Mouse (Mus musculus) embryonic facial prominence, embryonic 11.5 days (tissue): ENCODE measurements around the gene Eif6. TPM values are rescaled to one million over a fixed set of nuclear protein-coding genes. Genes with fewer than 3 reads are reported as not detected.

Source experiments
- ATAC-seq: fragments of 200-750 bp; cut with Nextera tagmentation; replicated peaks from 2 replicates; pipeline ENCODE4 v1.8.0; 2017; ENCODE audit warnings: low read depth; ENCODE audit not compliant: insufficient number of reproducible peaks, low FRiP score, low TSS enrichment
- DNase-seq: peaks from one replicate; pipeline ENCODE4 v3.0.0-alpha.2; 2015; ENCODE audit warnings: low spot score
- H3K27ac ChIP-seq: fragments of 300-500 bp; sonication (generic); replicated peaks from 2 replicates; pipeline ENCODE4 v1.5.1; 2014; ENCODE audit warnings: mild to moderate bottlenecking, low read depth, low read length, control low read depth
- H3K27me3 ChIP-seq: fragments of 300-500 bp; sonication (generic); 2 replicates; pipeline ENCODE4 v1.6.1; 2014; ENCODE audit warnings: mild to moderate bottlenecking, low read length, moderate library complexity, mixed read lengths; ENCODE audit not compliant: control insufficient read depth, insufficient read depth
- H3K36me3 ChIP-seq: fragments of 300-500 bp; sonication (generic); replicated peaks from 2 replicates; pipeline ENCODE4 v1.6.1; 2014; ENCODE audit warnings: low read depth, mild to moderate bottlenecking, low read length, moderate library complexity, mixed read lengths; ENCODE audit not compliant: control insufficient read depth, insufficient read depth
- H3K4me1 ChIP-seq: fragments of 300-500 bp; sonication (generic); 2 replicates; pipeline ENCODE4 v1.6.1; 2014; ENCODE audit warnings: low read length, mixed read lengths; ENCODE audit not compliant: control insufficient read depth, insufficient read depth
- H3K4me2 ChIP-seq: fragments of 300-500 bp; sonication (generic); 2 replicates; pipeline ENCODE4 v1.6.1; 2014; ENCODE audit warnings: low read depth, mild to moderate bottlenecking, control low read depth, low read length, moderate library complexity
- H3K4me3 ChIP-seq: fragments of 300-500 bp; sonication (generic); 2 replicates; pipeline ENCODE4 v1.5.1; 2014; ENCODE audit warnings: low read depth, low read length, control low read depth
- H3K9ac ChIP-seq: fragments of 300-500 bp; sonication (generic); replicated peaks from 2 replicates; pipeline ENCODE4 v1.6.1; 2014; ENCODE audit warnings: mild to moderate bottlenecking, control low read depth, low read length
- H3K9me3 ChIP-seq: fragments of 300-500 bp; sonication (generic); replicated peaks from 2 replicates; pipeline ENCODE4 v1.6.1; 2016; ENCODE audit warnings: mild to moderate bottlenecking, low read length, inconsistent platforms, mixed read lengths; ENCODE audit not compliant: control insufficient read depth
- whole genome bisulfite sequencing: fragments of 180-500 bp; shearing (Covaris S2); extraction: QIAGEN DNeasy Blood & Tissue Kit; methylation state at CpG from one replicate; pipeline ENCODE4 v1.1.7; 2014; 5-methylcytosine and 5-hydroxymethylcytosine counted together
- polyA plus RNA-seq: library from polyadenylated mRNA; unstranded; fragments of >200 nt; fragmentation: Nextera tagmentation; extraction: Ambion mirVana; gene quantifications from 2 replicates; pipeline ENCODE4 v1.2.1, GENCODE M21; 2014

Eif6 gene
- polyA plus RNA-seq, 1 experiment from 2014 or later = 198 TPM

GRCm38 (mm10) chr2:155820779-155821178 is 5.9 kb downstream of the Eif6 start:
- Histone ChIP-seq H3K4me1 (no peaks in the 10 kb centered on the region; the same call in 1 of the 2 replicates), H3K9ac (no peak overlapping the region), H3K27ac (no peak overlapping the region), H3K36me3 (peaks cover 3% of the 10 kb centered on the region), H3K4me2 (no peak overlapping the region), H3K9me3 (no peaks in the 10 kb centered on the region), H3K4me3 (no peak overlapping the region), H3K27me3 (no peaks in the 10 kb centered on the region)
- no peak for ATAC-seq
- DNase-seq = no peak
- 90% methylated on average over 5 of the region's 5 CpGs for WGBS

GRCm38 (mm10) chr2:155819449-155820251 is 7.1 kb downstream of the Eif6 start:
- H3K27ac ChIP-seq = no peak overlapping the region; the same call in 1 of the 2 replicates
- peaks cover 3% of the 10 kb centered on the region for H3K36me3 ChIP-seq
- no peak for ATAC-seq

GRCm38 (mm10) chr2:155819392-155819448 is 7.5 kb downstream of the Eif6 start, which contains the start of gene BC029722:
Gene BC029722, minus strand, starts transcription at chr2:155819426.
- peak within 1 kb of the TSS; percentile 10; the same call in 1 of the 2 replicates for H3K27ac ChIP-seq
- DNase-seq (no peak), ATAC-seq (no peak)
- H3K9ac ChIP-seq = peak within 1 kb of the TSS; percentile 75
- peaks cover 3% of the 10 kb centered on the region for H3K36me3 ChIP-seq
- peak within 1 kb of the TSS; percentile 54 for H3K4me3 ChIP-seq
- H3K4me1 ChIP-seq = no peaks in the 10 kb centered on the region
- H3K4me2 ChIP-seq = peak within 1 kb of the TSS; percentile 86
- H3K27me3 ChIP-seq = no peaks in the 10 kb centered on the region
- H3K9me3 ChIP-seq = no peaks in the 10 kb centered on the region

More at GRCm38 (mm10) chr2:155819449-155820251, 7.1 kb downstream of the Eif6 start:
- Histone ChIP-seq H3K27me3 (no peaks in the 10 kb centered on the region), H3K4me1 (no peaks in the 10 kb centered on the region), H3K9me3 (no peaks in the 10 kb centered on the region), H3K4me3 (no peak overlapping the region), H3K4me2 (peak overlapping the region; percentile 86), H3K9ac (no peak overlapping the region)
- 69% methylated on average over 6 of the region's 6 CpGs for WGBS
- no peak for DNase-seq

GRCm38 (mm10) chr2:155818596-155819391 is 7.9 kb downstream of the Eif6 start:
- Histone ChIP-seq H3K27ac (peak overlapping the region; percentile 10; the same call in 1 of the 2 replicates), H3K4me2 (peak overlapping the region; percentile 86), H3K36me3 (peaks cover 3% of the 10 kb centered on the region), H3K4me1 (no peaks in the 10 kb centered on the region), H3K9me3 (no peaks in the 10 kb centered on the region), H3K4me3 (peak overlapping the region; percentile 54), H3K9ac (peak overlapping the region; percentile 75), H3K27me3 (no peaks in the 10 kb centered on the region)
- DNase-seq = peak; percentile 93
- peak; percentile 87 for ATAC-seq
- 2% methylated on average over 37 of the region's 37 CpGs for WGBS

GRCm38 (mm10) chr2:155817301-155818245 is 9.2 kb downstream of the Eif6 start:
- DNase-seq = no peak
- Histone ChIP-seq H3K9me3 (no peaks in the 10 kb centered on the region), H3K4me3 (no peak overlapping the region), H3K36me3 (peaks cover 3% of the 10 kb centered on the region), H3K27me3 (no peaks in the 10 kb centered on the region), H3K9ac (0 out of 2 replicates have a peak overlapping the region, but pooled peaks have one; percentile 7), H3K27ac (no peak overlapping the region), H3K4me2 (no peak overlapping the region), H3K4me1 (no peaks in the 10 kb centered on the region)
- WGBS = 82% methylated on average over 10 of the region's 10 CpGs
- no peak for ATAC-seq

GRCm38 (mm10) chr2:155816179-155816578 is 10.5 kb downstream of the Eif6 start:
- H3K4me3 ChIP-seq = no peak overlapping the region
- no peaks in the 10 kb centered on the region for H3K9me3 ChIP-seq
- H3K36me3 ChIP-seq = no peaks in the 10 kb centered on the region; the same call in 1 of the 2 replicates
- no peak overlapping the region for H3K27ac ChIP-seq
- ATAC-seq (no peak), DNase-seq (no peak)
- no peak overlapping the region for H3K4me2 ChIP-seq
- no peaks in the 10 kb centered on the region for H3K27me3 ChIP-seq
- H3K4me1 ChIP-seq = no peaks in the 10 kb centered on the region
- no peak overlapping the region for H3K9ac ChIP-seq
- WGBS = 100% methylated on average over 1 of the region's 1 CpGs

- Histone ChIP-seq H3K4me2 (no peak overlapping the region), H3K27ac (no peak overlapping the region), H3K9ac (no peak overlapping the region), H3K27me3 (no peaks in the 10 kb centered on the region), H3K9me3 (no peaks in the 10 kb centered on the region), H3K4me3 (no peak overlapping the region), H3K4me1 (no peaks in the 10 kb centered on the region), H3K36me3 (no peaks in the 10 kb centered on the region; the same call in 1 of the 2 replicates)
- ATAC-seq (no peak), DNase-seq (peak; percentile 22)
- WGBS = 31% methylated on average over 5 of the region's 5 CpGs
Observed at GRCm38 (mm10) chr2:155814829-155815228, 11.9 kb downstream of the Eif6 start.
